Mouse (Mus musculus): ENCODE measurements around the gene Lgi2.

Gene Lgi2

GRCm38 (mm10) chr5:52534798-52535590 lies 31.3 kb downstream of the Lgi2 start:
- DNase-seq, result no peak

GRCm38 (mm10) chr5:52533705-52534104 lies 32.6 kb downstream of the Lgi2 start:
- DNase-seq, result peak; percentile 57 to 64

- DNase-seq, result no peak
These were observed 37.7 kb downstream of the Lgi2 start for GRCm38 (mm10) chr5:52528545-52528944.

- DNase-seq, result no peak
These were observed 39.8 kb downstream of the Lgi2 start for GRCm38 (mm10) chr5:52526324-52526986.

- DNase-seq, result peak; percentile 23 to 42
These were observed 42.1 kb downstream of the Lgi2 start for GRCm38 (mm10) chr5:52524207-52524606.

GRCm38 (mm10) chr5:52519921-52520320 lies 46.3 kb downstream of the Lgi2 start:
- DNase-seq, result peak; percentile 36 to 56

- DNase-seq, result peak; percentile 5 to 21
These were observed 50.2 kb downstream of the Lgi2 start for GRCm38 (mm10) chr5:52516072-52516476.

- DNase-seq, result peak; percentile 65 to 89
These were observed 50.8 kb downstream of the Lgi2 start for GRCm38 (mm10) chr5:52515246-52516021.

- no peak for DNase-seq
These were observed 55.2 kb downstream of the Lgi2 start for GRCm38 (mm10) chr5:52511089-52511488.

- DNase-seq, result no peak
These were observed 56.8 kb downstream of the Lgi2 start for GRCm38 (mm10) chr5:52509416-52509815.

- no peak for DNase-seq
These were observed 61.6 kb downstream of the Lgi2 start for GRCm38 (mm10) chr5:52504666-52505065.

GRCm38 (mm10) chr5:52504148-52504547 lies 62.1 kb downstream of the Lgi2 start:
- DNase-seq, result no peak

- no peak for DNase-seq
These were observed 70.6 kb downstream of the Lgi2 start for GRCm38 (mm10) chr5:52495671-52496070.

GRCm38 (mm10) chr5:52491496-52491895 lies 74.8 kb downstream of the Lgi2 start:
- DNase-seq, result no peak

GRCm38 (mm10) chr5:52487559-52488430 lies 78.5 kb downstream of the Lgi2 start:
- DNase-seq, result no peak
